In genomic region chr11:3543001-3543400, GRCm38 (mm10) we compare ENCODE assay signal across 11 mouse cellular contexts. TPM values are rescaled to one million over a fixed set of nuclear protein-coding genes. Genes with fewer than 3 reads are reported as not detected.
DNase-seq lines count a peak whose midpoint lies in the region; ATAC-seq lines count a peak whose summit lies in the region.
"Had no signal": no experiment of that assay in that cellular context is flagged by ENCODE, and none has a peak within 500 bp of the region (broad histone marks: within the 10 kb centered on the region; RNA-seq: fewer than 3 reads in every experiment).

No protein-coding gene starts in this region.

- peaks cover 39% of the 10 kb centered on the region for H3K4me1 ChIP-seq in embryonic facial prominence, embryonic 15.5 days
- H3K4me1 ChIP-seq in heart, embryonic 16.5 days (ENCODE audit: control insufficient read depth, insufficient read depth, low read length), result peaks cover 25% of the 10 kb centered on the region
- peaks cover 23% of the 10 kb centered on the region for H3K4me1 ChIP-seq in midbrain, embryonic 10.5 days
- peaks cover 13% of the 10 kb centered on the region for H3K4me1 ChIP-seq in hindbrain, embryonic 12.5 days

- no peak overlapping the region for H3K4me3 ChIP-seq in embryonic facial prominence, embryonic 15.5 days (replicated peaks)
- no peak overlapping the region for H3K4me3 ChIP-seq in heart, embryonic 16.5 days (ENCODE audit: low read length)
- H3K4me3 ChIP-seq in midbrain, embryonic 10.5 days, result no peak overlapping the region
- no peak overlapping the region for H3K4me3 ChIP-seq in hindbrain, embryonic 12.5 days
- H3K4me3 ChIP-seq: hindbrain, embryonic 15.5 days had no signal

- no peak overlapping the region for H3K4me2 ChIP-seq in embryonic facial prominence, embryonic 15.5 days (replicated peaks)
- H3K4me2 ChIP-seq in heart, embryonic 16.5 days (ENCODE audit: low read depth, low read length), result no peak overlapping the region
- no peak overlapping the region for H3K4me2 ChIP-seq in hindbrain, embryonic 12.5 days (replicated peaks)
- H3K4me2 ChIP-seq: hindbrain, embryonic 15.5 days had no signal

- no peaks in the 10 kb centered on the region for H3K27me3 ChIP-seq in embryonic facial prominence, embryonic 15.5 days
- no peaks in the 10 kb centered on the region for H3K27me3 ChIP-seq in heart, embryonic 16.5 days (ENCODE audit: control insufficient read depth, insufficient read depth, low read length)
- H3K27me3 ChIP-seq in midbrain, embryonic 10.5 days (ENCODE audit: low read depth, poor library complexity, severe bottlenecking), result peaks cover 4% of the 10 kb centered on the region; the same call in 1 of the 2 replicates
- H3K27me3 ChIP-seq in hindbrain, embryonic 12.5 days, result no peaks in the 10 kb centered on the region
- H3K27me3 ChIP-seq: hindbrain, embryonic 15.5 days had no signal

- 0 out of 2 replicates have a peak, but pooled peaks cover 5% of the 10 kb centered on the region for H3K9me3 ChIP-seq in embryonic facial prominence, embryonic 15.5 days (replicated peaks)
- H3K9me3 ChIP-seq in heart, embryonic 16.5 days (replicated peaks; ENCODE audit: control insufficient read depth, low read length), result 0 out of 2 replicates have a peak, but pooled peaks cover 4% of the 10 kb centered on the region
- H3K9me3 ChIP-seq in midbrain, embryonic 10.5 days (replicated peaks), result peaks cover 6% of the 10 kb centered on the region
- 0 out of 2 replicates have a peak, but pooled peaks cover 4% of the 10 kb centered on the region for H3K9me3 ChIP-seq in hindbrain, embryonic 12.5 days (replicated peaks)
- H3K9me3 ChIP-seq: hindbrain, embryonic 15.5 days had no signal

- no peaks in the 10 kb centered on the region for H3K36me3 ChIP-seq in embryonic facial prominence, embryonic 15.5 days
- no peaks in the 10 kb centered on the region for H3K36me3 ChIP-seq in heart, embryonic 16.5 days (ENCODE audit: control insufficient read depth, insufficient read depth)
- no peaks in the 10 kb centered on the region for H3K36me3 ChIP-seq in midbrain, embryonic 10.5 days
- H3K36me3 ChIP-seq in hindbrain, embryonic 12.5 days, result no peaks in the 10 kb centered on the region
- H3K36me3 ChIP-seq: hindbrain, embryonic 15.5 days had no signal

- peak; percentile 78 for ATAC-seq in embryonic facial prominence, embryonic 15.5 days (ENCODE audit: insufficient number of reproducible peaks, low FRiP score, low TSS enrichment, low read depth)
- ATAC-seq in heart, embryonic 16.5 days (replicated peaks; ENCODE audit: extremely low read depth, insufficient read depth, low FRiP score), result no peak
- no peak for ATAC-seq in hindbrain, embryonic 12.5 days (ENCODE audit: low FRiP score)

- H3K9ac ChIP-seq in embryonic facial prominence, embryonic 15.5 days, result no peak overlapping the region
- 0 out of 2 replicates have a peak overlapping the region, but pooled peaks have one; percentile 18 for H3K9ac ChIP-seq in heart, embryonic 16.5 days (ENCODE audit: low read length)
- H3K9ac ChIP-seq in hindbrain, embryonic 12.5 days, result no peak overlapping the region
- H3K9ac ChIP-seq: hindbrain, embryonic 15.5 days had no signal

- 11% methylated on average over 5 of the region's 5 CpGs for WGBS in embryonic facial prominence, embryonic 15.5 days
- WGBS in heart, embryonic 16.5 days, result 30% methylated on average over 5 of the region's 5 CpGs
- 58% methylated on average over 5 of the region's 5 CpGs for WGBS in midbrain, embryonic 10.5 days
- 50% methylated on average over 5 of the region's 5 CpGs for WGBS in hindbrain, embryonic 12.5 days

- peak; percentile 8 for DNase-seq in kidney, adult 11 months
- DNase-seq in kidney, postnatal 25 days, result no peak
- peak; percentile 65 to 83 for DNase-seq in lung, postnatal 4 days
- DNase-seq in midbrain, embryonic 10.5 days (ENCODE audit: low spot score), result no peak
- DNase-seq in layer of hippocampus, postnatal 25 days (ENCODE audit: extremely low spot score in 1 of 2, low spot score in 1 of 2), result no peak
- DNase-seq: embryo, embryonic 11 days; layer of hippocampus, adult 9-11 months had no signal

- peak overlapping the region; percentile 81 for H3K27ac ChIP-seq in embryonic facial prominence, embryonic 15.5 days (replicated peaks)
- H3K27ac ChIP-seq in heart, embryonic 16.5 days (ENCODE audit: low read length), result peak overlapping the region; percentile 62
- no peak overlapping the region for H3K27ac ChIP-seq in midbrain, embryonic 10.5 days (replicated peaks)
- no peak overlapping the region for H3K27ac ChIP-seq in hindbrain, embryonic 12.5 days
- H3K27ac ChIP-seq: hindbrain, embryonic 15.5 days had no signal

RNA-seq across cellular contexts. Expression of gene Smtn, which starts 2.6 kb away (rescaled TPM):
- polyA plus RNA-seq in embryonic facial prominence, embryonic 15.5 days (2015; fragmentation: Nextera tagmentation; extraction: Ambion mirVana), result 89.2 and 93.7 TPM in 2 replicates
- polyA plus RNA-seq in heart, embryonic 16.5 days (2015; fragmentation: Nextera tagmentation; extraction: Ambion mirVana), result 93.9 and 104 TPM in 2 replicates
- 40.2 and 45.4 TPM in 2 replicates for polyA plus RNA-seq in midbrain, embryonic 10.5 days (2016; fragmentation: Nextera tagmentation; extraction: Ambion mirVana)
- 1 to 10 TPM; 8.8 to 8.9 TPM for total RNA-seq in layer of hippocampus, postnatal 25 days (2021)
- polyA plus RNA-seq in hindbrain, embryonic 12.5 days (2016; fragmentation: Nextera tagmentation; extraction: Ambion mirVana), result 42.2 TPM in 2 replicates

RNA-seq across cellular contexts. Expression of gene Selenom, which starts 28.5 kb away (rescaled TPM):
- polyA plus RNA-seq in embryonic facial prominence, embryonic 15.5 days (2015; fragmentation: Nextera tagmentation; extraction: Ambion mirVana), result 197 and 208 TPM in 2 replicates
- 119 and 126 TPM in 2 replicates for polyA plus RNA-seq in heart, embryonic 16.5 days (2015; fragmentation: Nextera tagmentation; extraction: Ambion mirVana)
- polyA plus RNA-seq in midbrain, embryonic 10.5 days (2016; fragmentation: Nextera tagmentation; extraction: Ambion mirVana), result 43.8 and 49.2 TPM in 2 replicates
- total RNA-seq in layer of hippocampus, postnatal 25 days (2021), result 100 to 1,000 TPM; 204 to 221 TPM
- polyA plus RNA-seq in hindbrain, embryonic 12.5 days (2016; fragmentation: Nextera tagmentation; extraction: Ambion mirVana), result 78.0 and 83.6 TPM in 2 replicates

RNA-seq across cellular contexts. Expression of gene Inpp5j, which starts 38.4 kb away (rescaled TPM):
- polyA plus RNA-seq in embryonic facial prominence, embryonic 15.5 days (2015; fragmentation: Nextera tagmentation; extraction: Ambion mirVana), result 1.7 and 1.9 TPM in 2 replicates
- 10.9 and 12.1 TPM in 2 replicates for polyA plus RNA-seq in heart, embryonic 16.5 days (2015; fragmentation: Nextera tagmentation; extraction: Ambion mirVana)
- polyA plus RNA-seq in midbrain, embryonic 10.5 days (2016; fragmentation: Nextera tagmentation; extraction: Ambion mirVana), result 0.16 and 0.24 TPM in 2 replicates
- total RNA-seq in layer of hippocampus, postnatal 25 days (2021), result 10 to 100 TPM; 76.9 to 78.3 TPM
- 0.73 and 1.2 TPM in 2 replicates for polyA plus RNA-seq in hindbrain, embryonic 12.5 days (2016; fragmentation: Nextera tagmentation; extraction: Ambion mirVana)

RNA-seq across cellular contexts. Expression of gene Pla2g3, which starts 54.9 kb away (rescaled TPM):
- polyA plus RNA-seq in embryonic facial prominence, embryonic 15.5 days (2015; fragmentation: Nextera tagmentation; extraction: Ambion mirVana), result 1.1 and 1.5 TPM in 2 replicates
- 0.20 and 0.22 TPM in 2 replicates for polyA plus RNA-seq in heart, embryonic 16.5 days (2015; fragmentation: Nextera tagmentation; extraction: Ambion mirVana)
- polyA plus RNA-seq in midbrain, embryonic 10.5 days (2016; fragmentation: Nextera tagmentation; extraction: Ambion mirVana), result 0.75 and 0.89 TPM in 2 replicates
- total RNA-seq in layer of hippocampus, postnatal 25 days (2021), result 1 to 10 TPM; 1.9 to 2.1 TPM
- 0.81 and 1.2 TPM in 2 replicates for polyA plus RNA-seq in hindbrain, embryonic 12.5 days (2016; fragmentation: Nextera tagmentation; extraction: Ambion mirVana)

Comparison
In these comparisons a context has a peak if more than half of its experiments do, and no peak if none do; other contexts are left out.
1. DNase-seq: peak in kidney, adult 11 months (single experiment) and lung, postnatal 4 days (2 of 2); none in kidney, postnatal 25 days (0 of 2), midbrain, embryonic 10.5 days (single experiment) and layer of hippocampus, postnatal 25 days (0 of 2).
2. H3K27ac ChIP-seq: peak in embryonic facial prominence, embryonic 15.5 days (single experiment) and heart, embryonic 16.5 days (single experiment); none in midbrain, embryonic 10.5 days (single experiment) and hindbrain, embryonic 12.5 days (single experiment).